Mouse (Mus musculus) stomach, postnatal 0 days (tissue): ENCODE measurements around the gene Camkk1.

Experiments
- CTCF ChIP-seq: IDR thresholded peaks from 2 replicates; pipeline ENCODE4 v1.5.1; 2016; ENCODE audit warnings: antibody characterized with exemption, low read depth, mild to moderate bottlenecking, moderate library complexity
- EP300 ChIP-seq: optimal IDR thresholded peaks from 2 replicates; pipeline ENCODE3; 2016; ENCODE audit warnings: antibody characterized with exemption

DNA sequence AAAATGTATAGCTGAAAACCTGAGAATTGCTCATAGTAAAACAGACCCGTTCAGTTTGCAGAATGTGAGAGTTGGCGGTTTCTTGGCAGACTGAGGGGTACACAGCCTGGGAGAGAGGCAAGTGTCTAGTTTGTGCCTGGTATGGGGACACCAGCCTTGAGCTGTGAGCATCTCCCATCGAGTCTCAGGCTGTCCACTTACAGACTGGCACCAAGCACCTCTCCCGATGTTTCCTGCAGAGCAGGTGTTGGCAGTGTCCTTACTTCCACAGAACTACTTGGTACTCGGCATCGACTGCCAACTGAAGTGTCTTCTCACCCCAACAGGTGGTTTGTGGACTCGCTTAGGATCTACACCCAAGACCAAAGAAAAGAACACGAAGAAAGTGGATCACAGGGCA, 59.8 kb downstream of the Camkk1 start:
- TF ChIP-seq CTCF: no peak
- TF ChIP-seq EP300: no peak
